Mouse (Mus musculus) left cerebral cortex, postnatal 36 days (tissue): ENCODE results near the gene Sco1. TPM values are rescaled to one million over a fixed set of nuclear protein-coding genes. Genes with fewer than 3 reads are reported as not detected.

Source experiments
- DNase-seq, 2 experiments: peaks; one replicate each; pipeline ENCODE4 v3.0.0; 2021 to 2022; ENCODE audit warnings: low spot score in 2 of 2, mixed read lengths in 1 of 2
- intact Hi-C: fragments of 180-260 bp; cut with DNase I; formaldehyde crosslinking; loops from one replicate; pipeline ENCODE4 v1.15.1; 2025
- total RNA-seq, 2 experiments: library from RNA; stranded (reverse); gene quantifications; 2 replicates each; pipeline ENCODE4 v1.2.3; 2021

The Sco1 gene
- total RNA-seq, 2 experiments from 2014 or later, result 9.0 to 12.1 TPM

DNA sequence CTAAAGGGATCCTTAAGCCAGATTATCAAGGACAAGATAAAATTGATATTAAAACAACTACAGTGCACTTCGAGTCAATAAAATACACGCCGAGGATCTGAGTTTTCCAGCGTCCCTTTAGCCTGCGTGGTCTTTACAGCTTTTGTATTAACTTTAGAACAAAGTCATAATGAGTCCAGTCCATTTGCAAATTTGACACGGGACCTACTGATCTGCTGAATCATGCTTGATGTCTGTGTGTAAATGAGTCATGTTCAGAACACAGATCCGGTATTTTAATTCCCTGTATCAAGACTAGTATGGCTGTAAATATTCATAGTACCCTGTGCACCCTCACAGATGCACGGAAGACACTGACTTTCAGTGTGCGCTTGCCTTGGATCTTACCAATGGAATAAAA is 15.6 kb upstream of the Sco1 start:
- DNase-seq, result no peak
- intact Hi-C loops, result no loop called here

DNA sequence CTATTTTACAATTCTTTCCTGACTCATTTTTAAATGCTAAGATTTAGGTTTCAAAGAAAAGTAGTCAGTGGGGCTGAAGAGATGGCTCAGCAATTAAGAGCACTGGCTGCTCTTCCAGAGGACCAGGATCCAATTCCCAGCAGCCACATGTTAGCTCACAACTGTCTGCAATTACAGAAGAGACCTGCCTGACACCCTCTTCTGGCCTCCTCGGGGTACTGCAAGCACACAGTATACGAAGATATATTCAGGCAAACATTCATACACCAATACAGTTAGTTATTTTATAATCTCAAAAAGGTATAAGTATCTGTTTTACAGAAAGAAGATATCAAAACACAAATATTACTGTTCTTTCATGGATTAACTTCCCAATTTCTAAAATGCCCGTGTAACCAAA is 12.7 kb upstream of the Sco1 start:
- no peak for DNase-seq
- intact Hi-C loops, result no loop called here

DNA sequence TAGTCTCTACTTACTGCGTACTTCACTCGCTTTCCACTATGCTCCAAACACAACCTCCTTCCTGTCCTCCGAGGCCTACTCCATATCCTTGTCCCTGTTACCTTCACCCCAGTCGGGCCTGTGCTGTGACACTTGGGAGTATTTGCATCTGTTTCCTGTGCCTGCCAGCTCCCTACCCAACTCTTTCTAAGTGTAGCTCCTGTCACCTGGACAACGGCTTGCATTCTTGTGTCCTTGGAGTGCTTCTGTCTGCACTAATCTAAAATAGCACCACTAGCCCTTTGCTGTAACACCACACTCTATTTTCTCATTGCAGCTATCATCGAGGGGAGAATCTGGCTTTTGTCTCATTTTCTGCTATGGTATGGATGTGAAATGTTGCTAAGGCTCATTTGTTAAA is 12.0 kb upstream of the Sco1 start:
- DNase-seq, result no peak
- intact Hi-C loops, result no loop called here

DNA sequence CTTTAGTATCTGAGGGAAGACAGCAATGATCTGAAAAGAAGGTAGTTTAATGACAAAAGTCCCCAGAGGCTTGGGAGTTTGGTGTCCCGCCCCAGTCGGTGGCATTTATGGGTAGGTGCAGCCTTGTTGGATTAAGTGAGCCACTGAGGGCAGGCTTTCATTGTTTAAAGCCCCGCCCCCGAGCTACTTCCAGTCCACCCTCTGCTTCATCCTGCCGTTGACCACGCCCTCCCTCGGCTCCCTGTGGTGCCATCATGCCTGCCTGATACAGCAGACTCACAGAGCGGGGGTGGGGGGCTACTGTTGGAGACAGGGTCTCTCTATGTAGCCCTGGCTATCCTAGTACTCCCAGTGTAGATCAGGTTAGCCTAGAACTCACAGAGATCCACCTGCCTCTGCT is 9.5 kb upstream of the Sco1 start:
- intact Hi-C loops, result loop anchor here (2.0 kb wide), 1 partner anchor 16 kb away; no protein-coding TSS in a partner anchor
- no peak for DNase-seq

DNA sequence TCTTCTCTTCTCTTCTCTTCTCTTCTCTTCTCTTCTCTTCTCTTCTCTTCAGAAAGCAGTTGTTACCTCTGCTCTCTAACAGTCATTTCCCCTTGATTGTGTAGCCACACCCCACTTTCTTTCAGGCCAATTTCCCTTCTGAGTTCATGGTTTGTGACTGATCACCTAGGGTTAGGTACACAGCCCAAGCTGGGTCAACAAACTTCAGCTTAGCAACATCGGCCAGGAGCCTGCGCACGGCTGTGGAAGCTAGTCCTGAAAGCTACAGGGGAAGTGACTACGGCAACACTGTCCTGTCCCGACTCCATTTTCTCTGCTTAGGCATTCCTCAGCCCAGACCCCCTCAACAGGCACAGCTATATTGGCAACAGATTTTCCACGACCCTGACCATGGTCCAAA is 7.5 kb upstream of the Sco1 start:
- intact Hi-C loops, result no loop called here
- no peak for DNase-seq

DNA sequence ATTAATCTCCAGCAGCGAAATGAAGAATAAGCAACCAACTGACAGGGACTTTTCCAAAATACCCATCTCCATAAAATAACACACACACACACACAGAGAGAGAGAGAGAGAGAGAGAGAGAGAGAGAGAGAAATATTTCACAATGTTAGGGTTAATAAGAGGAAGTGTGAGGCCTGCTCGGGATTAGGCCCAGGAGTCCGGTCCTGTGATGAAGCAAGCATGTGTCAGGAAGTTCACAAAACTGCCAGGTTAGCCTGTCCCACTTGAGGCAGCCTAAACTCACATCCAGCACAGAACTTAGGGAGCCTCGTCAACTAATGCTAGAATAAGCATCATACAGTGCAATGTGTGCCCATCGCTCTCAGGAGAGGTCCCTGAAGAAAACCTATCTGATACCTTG is 5.3 kb upstream of the Sco1 start:
- intact Hi-C loops, result no loop called here
- DNase-seq, result no peak

DNA sequence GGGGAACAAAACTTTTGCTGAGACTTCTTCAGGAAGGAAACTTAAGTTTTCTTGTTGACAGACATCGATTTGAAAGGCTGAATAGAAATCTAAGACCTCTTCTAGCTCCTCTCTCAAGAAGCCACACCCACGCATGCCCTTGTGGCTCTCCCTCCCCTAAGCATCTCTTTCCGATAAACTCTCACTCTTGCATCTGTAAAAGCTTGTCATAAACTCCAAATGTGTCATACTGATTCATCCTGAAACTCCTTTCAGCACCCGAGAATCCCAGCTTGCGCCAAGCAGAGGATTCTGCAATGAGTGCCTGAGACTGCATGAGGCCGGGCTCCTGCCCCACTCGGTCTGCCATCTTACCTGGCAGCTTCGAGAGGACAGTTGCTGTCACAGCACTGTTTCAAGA is 4.0 kb upstream of the Sco1 start:
- intact Hi-C loops, result no loop called here
- DNase-seq, result no peak

DNA sequence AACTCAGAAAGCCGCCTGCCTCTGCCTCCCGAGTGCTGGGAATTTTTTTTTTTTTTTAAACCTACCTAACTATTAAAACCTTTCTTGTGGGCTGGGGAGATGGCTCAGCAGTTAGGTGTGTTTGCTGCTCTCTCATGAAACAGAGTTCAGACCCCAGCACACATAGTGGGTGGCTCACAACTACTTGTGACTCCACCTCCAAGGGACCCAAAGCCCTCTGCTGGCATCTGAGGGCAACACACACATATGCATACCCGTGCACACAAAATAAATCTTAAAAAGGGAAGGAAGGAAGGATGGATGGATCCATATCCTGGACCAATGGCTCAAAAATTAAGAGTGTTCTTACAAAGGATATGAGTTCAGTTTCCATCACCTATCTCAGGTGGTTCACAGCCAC is 3.2 kb upstream of the Sco1 start:
- intact Hi-C loops, result no loop called here
- DNase-seq, result no peak

DNA sequence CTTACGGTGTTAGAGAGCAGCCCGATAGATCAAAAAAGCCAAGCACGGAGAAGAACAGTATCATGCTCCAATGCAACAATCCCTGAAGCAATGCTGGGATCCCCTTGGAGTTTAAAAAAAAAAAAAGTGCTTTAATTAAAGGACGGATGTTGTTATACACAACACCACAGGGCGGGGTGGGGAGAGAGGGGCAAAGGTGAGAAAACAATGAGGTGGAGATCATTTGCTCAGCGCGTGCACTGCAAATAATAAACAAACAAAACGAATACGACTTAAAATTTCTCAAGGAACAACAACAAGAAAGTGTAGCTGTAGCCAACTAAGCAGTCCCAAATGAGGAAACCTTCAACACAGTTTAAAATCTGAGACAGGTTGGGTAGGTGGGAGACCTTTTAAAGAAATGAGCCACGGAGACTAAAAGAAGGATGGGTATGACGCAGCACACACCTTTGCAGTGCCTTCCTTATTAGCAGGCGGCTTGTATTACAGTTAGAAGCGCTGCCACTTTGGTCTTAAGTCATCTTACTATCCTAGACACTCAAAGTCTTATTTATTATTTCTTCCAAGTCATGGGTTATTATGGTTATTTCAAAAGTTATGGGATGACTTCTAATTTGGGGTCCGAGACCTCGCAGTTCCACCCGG is 672 bp upstream of the Sco1 start:
- no peak for DNase-seq
- intact Hi-C loops, result no loop called here

DNA sequence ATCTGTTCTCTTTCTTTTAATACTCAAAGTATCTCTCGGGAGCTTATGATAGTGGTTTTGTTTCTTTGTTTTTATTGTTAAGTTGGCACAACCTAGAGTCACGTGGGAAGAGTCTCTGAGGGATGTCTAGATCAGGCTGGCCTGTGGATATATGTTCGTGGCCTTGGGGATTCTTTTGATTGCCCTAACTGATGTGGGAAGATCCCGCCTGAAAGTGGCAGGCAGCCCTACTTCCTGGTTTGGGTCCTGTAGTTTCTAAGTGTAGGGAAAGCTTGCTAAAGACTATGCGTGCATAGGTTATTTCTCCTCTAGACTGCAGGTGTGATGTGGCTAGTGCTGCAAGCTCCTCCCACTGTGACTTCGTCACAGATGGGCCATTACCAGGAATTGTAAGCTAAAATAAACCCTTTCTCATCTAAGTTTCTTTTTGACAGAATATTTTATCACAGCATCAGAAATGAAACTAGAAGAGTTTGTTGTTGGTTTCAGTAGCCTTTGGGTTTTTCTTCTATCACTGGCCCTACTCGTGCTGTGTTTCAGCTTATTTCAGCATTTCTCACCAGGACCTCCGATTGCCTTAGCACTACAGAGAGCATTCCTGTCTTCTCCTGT is 2.4 kb downstream of the Sco1 start:
- intact Hi-C loops, result no loop called here
- no peak for DNase-seq

DNA sequence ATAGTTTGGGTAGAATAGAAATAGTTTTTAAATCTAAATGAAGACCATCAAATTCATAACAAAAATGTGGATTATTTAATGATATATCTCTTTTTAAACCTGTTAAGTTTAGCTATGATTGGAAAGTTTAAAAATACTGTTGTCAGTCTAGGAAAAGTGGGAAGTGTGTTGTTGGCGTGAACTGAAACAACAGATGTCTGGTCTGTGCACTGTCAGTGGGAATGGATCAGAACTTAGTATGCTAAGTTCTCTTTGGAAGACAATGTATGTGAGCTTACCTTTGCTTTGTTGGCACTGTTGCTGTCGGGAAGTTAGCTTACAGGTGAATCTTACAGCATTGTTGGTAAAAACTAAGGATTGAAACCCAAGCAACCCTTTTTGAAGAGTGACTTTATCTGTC is 8.8 kb downstream of the Sco1 start:
- intact Hi-C loops, result no loop called here
- no peak for DNase-seq

DNA sequence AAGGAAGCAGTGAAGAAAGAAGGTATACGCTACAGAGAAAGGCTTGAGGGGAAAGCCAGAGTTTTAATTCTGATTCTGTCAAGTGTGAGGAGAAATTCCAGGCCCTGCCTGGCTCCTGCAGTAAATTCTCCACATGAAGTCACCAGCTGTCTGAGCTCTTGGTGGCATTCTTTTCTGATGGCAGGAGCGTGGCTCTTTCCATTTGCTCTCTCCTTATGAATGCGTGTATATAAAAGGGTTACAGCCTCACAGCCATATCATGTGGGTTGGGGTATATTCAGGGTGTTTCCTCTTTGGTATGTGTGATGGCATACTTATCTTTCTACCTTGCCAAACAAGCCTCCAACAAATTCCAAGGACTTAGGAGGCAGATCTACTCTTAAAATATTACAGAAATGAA is 10.3 kb downstream of the Sco1 start:
- peak in 1 of 2 experiments; percentile 44 for DNase-seq
- intact Hi-C loops, result no loop called here

DNA sequence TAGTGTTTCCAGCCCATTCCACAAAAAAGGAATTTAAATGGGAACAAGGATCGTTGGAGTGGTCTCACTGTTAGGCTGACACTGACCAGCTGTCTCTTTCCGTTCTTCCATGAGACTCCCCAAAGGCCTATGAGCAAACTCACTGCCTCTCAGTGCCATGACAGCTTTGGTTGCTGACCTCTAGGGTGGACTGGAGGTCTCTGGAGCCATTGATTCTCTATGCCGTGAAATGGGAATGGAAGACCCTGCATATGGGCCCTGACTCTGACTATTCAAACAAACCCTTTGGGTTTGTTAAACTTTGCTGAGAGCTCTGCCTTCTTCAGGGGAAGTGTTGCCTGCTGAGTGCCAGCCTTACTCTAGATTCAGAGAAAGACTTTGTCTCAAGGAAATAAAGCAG is 15.3 kb downstream of the Sco1 start:
- intact Hi-C loops, result no loop called here
- DNase-seq, result no peak

DNA sequence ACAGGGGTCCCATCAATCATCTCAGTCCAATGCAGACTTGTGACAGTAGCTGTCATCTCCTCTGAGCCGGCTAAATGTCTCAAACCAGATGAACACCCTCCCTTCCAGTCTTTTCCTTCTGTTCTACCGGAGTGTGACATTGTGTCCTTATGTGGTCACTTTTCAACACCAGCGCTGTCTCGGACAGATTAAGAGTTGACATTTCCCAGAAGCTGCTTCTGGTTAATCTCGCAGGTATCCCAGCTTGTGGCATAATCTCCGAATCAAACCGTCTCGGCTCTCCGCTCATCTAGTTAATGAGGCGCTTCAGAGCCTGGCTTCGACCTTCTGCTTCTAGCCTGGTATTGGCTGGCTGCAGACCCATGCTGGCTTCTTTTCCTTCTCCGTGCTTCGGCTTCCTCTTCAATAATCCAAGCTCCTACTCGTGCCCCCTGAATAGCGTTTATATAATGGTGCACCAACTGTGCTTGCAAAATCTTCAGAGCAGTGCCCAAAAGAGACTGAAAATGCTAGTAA is 20.2 kb downstream of the Sco1 start:
- no peak for DNase-seq
- intact Hi-C loops, result no loop called here

DNA sequence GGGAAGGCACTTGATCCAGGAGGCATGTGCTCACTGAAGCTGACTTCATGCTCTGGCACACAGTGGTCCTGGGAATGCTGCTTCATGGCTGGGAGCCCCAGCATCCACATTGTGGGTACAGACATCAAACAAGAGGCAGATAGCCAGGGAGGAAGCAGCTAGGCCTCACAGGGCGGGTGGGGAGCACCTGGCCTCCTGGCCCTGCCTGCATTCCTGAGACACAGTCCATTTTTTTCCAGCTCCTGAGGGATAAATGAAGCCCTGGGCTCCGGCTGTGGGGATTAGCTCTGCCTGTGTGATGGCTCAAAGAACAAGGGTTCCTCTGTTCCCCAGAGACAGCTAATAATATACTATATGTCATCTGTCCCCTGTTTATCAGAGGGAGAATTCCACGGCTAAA is 22.6 kb downstream of the Sco1 start:
- intact Hi-C loops, result no loop called here
- DNase-seq, result no peak

DNA sequence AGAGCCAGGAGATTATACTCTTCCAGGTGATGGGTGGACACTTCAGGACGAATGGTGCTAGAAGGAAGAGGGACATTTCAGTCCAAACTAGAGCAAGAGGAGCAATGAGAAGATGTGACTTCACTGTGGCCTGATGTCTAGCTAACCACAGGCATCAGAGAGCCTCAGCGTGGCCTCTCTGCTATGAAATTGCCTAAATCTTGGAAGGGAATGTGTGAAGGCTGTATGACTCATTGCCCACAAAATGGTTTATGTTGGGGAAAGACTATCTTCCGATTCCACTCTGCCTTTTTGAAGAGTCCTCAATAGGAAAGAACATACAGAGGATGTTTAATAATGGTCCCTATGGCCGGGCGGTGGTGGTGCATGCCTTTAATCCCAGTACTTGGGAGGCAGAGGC is 24.3 kb downstream of the Sco1 start:
- no peak for DNase-seq
- intact Hi-C loops, result no loop called here

DNA sequence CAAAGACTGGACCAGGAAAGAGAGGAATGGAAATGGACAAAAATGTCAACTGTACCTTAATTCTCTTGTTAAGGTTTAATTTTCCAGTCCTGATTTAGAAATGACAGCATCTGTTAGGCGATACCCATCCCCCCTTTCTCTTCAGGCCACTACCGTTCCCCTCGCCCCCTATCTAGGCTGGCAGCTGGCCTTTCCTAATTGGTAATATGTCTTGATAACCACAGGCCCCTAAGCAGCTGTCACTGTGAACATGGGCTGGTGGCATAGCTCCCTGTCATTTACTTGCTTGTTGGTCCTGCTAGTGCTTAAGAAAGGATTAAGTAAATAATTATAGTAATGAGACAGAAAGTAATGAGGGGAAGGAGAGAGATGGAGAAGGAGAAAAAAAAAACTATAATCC is 25.0 kb downstream of the Sco1 start:
- no peak for DNase-seq
- intact Hi-C loops, result no loop called here

DNA sequence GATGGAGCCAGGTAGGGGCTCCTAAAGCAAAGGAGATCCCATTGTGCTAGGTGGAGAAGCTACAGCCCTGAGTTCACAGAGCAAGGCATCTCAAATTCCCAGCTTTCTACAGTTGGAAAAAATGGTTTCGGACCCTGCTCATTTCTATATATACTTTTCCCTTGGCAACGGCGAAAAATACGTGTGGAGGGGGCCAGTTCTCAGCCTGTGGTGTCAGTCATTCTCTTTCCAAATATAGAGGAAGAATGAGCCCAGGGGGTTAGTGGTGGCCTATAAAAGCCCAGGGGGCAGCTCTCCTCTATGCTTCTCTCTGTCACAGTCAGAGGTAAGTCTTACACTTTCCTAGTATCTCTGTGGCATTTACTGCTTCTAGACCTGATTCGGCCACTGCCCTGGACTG is 25.5 kb downstream of the Sco1 start, which contains the start of gene Myh3:
Gene Myh3 (plus strand): TSS at position 301 of the 400 bp plus-strand sequence.
- no peak for DNase-seq
- intact Hi-C loops, result no loop called here

DNA sequence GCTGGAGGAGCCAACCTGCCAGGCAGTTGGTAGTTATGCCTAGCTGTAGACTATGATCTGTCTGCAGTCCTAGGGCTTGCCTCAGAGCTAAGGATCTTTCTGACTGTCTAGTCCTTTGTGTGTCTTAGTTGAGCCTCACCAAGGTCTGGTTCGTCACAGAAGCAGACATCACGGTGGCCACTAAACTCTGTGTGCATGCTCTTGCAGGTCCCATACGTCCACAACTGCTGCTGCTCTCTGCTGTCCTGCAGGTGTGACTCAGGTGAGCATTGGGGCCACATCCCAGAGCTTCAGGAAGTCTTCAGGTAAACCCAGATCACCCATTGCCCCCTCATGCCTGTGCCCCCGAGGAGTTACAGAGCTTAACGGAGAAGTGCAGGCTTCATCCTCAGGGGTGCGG is 26.4 kb downstream of the Sco1 start:
- intact Hi-C loops, result no loop called here
- DNase-seq, result no peak

DNA sequence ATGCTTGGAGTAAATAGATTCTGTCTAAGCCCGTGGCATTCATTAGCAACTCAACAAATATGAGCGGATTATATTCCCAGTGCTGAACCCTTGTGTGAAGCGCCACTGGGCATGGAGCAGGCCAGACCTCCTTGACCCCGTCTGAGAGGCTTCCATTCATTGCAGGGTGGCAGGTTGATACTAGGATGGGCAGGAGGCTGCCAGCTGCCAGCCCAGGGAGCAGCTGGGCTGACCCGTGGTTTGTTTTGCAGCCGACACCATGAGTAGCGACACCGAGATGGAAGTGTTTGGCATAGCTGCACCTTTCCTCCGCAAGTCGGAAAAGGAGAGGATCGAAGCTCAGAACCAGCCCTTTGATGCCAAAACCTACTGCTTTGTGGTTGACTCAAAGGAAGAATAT is 27.3 kb downstream of the Sco1 start:
- DNase-seq, result no peak
- intact Hi-C loops, result no loop called here

DNA sequence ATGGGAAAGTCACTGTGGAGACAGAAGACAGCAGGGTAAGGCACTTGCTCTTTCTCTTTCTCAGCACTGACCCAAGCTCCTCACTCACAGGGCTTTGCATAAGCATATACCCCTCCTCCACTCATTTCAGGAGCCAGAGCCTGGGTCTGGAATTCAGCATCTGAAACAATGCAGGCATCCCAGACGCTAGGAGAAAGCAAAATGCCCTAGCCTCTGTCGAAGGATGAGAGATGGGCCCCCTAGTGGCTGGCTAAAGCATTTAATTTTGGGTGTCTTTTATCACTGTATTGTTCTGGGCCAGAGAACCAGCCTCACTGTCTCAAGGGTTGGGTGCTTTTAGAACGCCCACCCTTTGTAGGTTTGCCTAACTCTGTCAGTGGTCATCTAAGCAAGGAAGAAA is 27.7 kb downstream of the Sco1 start:
- intact Hi-C loops, result no loop called here
- peak; percentile 35 to 41 for DNase-seq
